ENCODE assay signal across 9 mouse cellular contexts in the genomic region with DNA sequence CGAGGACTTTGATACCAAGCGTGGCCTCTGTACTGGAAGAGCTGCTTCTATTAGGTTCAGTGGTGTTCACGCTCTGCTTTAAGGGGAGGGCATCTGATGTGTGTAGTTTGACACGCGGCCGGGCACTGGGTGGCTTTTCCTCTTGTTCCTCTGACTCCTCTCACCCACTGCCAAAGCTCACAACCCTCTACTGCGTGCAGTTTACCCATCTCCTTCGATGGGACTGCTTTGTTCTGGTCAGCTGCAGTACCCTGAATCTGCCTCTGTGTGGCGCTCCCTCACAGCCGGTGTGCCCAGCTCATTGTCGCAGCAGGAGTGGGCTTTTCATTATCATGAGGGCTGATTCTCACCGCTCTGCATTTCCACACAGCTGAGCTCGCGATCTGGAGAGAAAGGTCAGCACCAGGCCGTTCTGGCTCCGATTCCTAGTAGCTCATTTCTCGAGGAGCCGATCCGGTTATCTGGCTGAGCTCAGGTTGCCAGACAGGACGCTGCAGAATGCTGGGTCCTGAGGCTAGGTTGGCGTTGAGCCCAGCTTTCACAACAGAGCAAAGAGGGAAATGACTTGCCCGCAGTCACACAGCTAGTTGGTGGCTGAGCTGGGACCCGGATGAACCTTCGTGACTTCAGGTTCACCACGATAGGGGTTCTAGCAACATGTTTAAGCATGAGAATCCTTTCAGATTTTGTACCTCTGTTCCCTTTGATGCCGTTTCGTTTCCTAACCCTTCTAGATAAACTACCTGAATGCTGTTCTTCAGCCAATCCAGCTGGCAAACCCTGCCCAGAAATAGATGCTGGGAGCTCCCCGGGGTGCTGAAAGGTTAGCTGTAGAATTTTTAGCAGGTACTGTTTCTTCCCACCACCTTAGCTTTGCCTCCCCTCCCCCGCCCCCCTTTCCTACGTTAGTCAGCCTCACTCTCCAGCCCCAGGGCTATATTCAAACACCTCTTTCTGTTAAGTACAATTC. TPM values are rescaled to one million over a fixed set of nuclear protein-coding genes. Genes with fewer than 3 reads are reported as not detected.
A peak's percentile ranks its signal among the peaks of the same experiment; 100 is the strongest.
DNase-seq lines count a peak whose midpoint lies in the region; ATAC-seq and TF ChIP-seq lines count a peak whose summit lies in the region.
"Had no signal": no experiment of that assay in that cellular context is flagged by ENCODE, and none has a peak within 500 bp of the region (broad histone marks: within the 10 kb centered on the region; RNA-seq: fewer than 3 reads in every experiment).

No protein-coding gene starts in this region.

- peak; percentile 59 for DNase-seq in NIH3T3 (ENCODE audit: low read depth)
- DNase-seq in cerebellum, adult 9-10 months: peak; percentile 95
- peak; percentile 83 to 86 for DNase-seq in layer of hippocampus, postnatal 10 days (ENCODE audit: low spot score in 2 of 2)
- peak; percentile 87 for DNase-seq in lung, postnatal 0 days (ENCODE audit: low spot score)
- peak; percentile 74 for DNase-seq in ovary, postnatal 36 days (ENCODE audit: low spot score)
- DNase-seq in thymus, postnatal 25 days: peak; percentile 80

- no peak overlapping the region for H3K4me3 ChIP-seq in hindbrain, embryonic 12.5 days
- H3K4me3 ChIP-seq in lung, postnatal 0 days (ENCODE audit: low read depth, low read length): 0 out of 2 replicates have a peak overlapping the region, but pooled peaks have one; percentile 8

- H3K27ac ChIP-seq in hindbrain, embryonic 12.5 days: peak overlapping the region; percentile 58
- no peak overlapping the region for H3K27ac ChIP-seq in lung, postnatal 0 days (ENCODE audit: low read length)
- H3K27ac ChIP-seq: macrophage had no signal

- WGBS in hindbrain, embryonic 12.5 days: 16% methylated on average over 30 of the region's 30 CpGs
- 12% methylated on average over 30 of the region's 30 CpGs for WGBS in lung, postnatal 0 days

- H3K36me3 ChIP-seq in hindbrain, embryonic 12.5 days: peaks cover 38% of the 10 kb centered on the region
- peaks cover 16% of the 10 kb centered on the region for H3K36me3 ChIP-seq in lung, postnatal 0 days (ENCODE audit: insufficient read depth, low read length)

- TF ChIP-seq EP300 in lung, postnatal 0 days (IDR thresholded peaks at IDR 0.05): no peak

- ATAC-seq in frontal cortex, adult (ENCODE audit: low TSS enrichment): peak; percentile 77
- peak; percentile 81 for ATAC-seq in hindbrain, embryonic 12.5 days (ENCODE audit: low FRiP score)
- peak; percentile 71 for ATAC-seq in lung, postnatal 0 days

- H3K27me3 ChIP-seq in hindbrain, embryonic 12.5 days: no peaks in the 10 kb centered on the region
- H3K27me3 ChIP-seq in lung, postnatal 0 days (replicated peaks; ENCODE audit: insufficient read depth, low read length): no peaks in the 10 kb centered on the region

- TF ChIP-seq CTCF in lung, postnatal 0 days (IDR thresholded peaks at IDR 0.05): peak; percentile 99

- H3K9ac ChIP-seq in hindbrain, embryonic 12.5 days: no peak overlapping the region; the same call in 1 of the 2 replicates
- no peak overlapping the region for H3K9ac ChIP-seq in lung, postnatal 0 days (replicated peaks; ENCODE audit: low read depth)

- peak overlapping the region; percentile 29 for H3K4me2 ChIP-seq in hindbrain, embryonic 12.5 days (replicated peaks)
- H3K4me2 ChIP-seq in lung, postnatal 0 days (replicated peaks; ENCODE audit: low read depth, low read length): peak overlapping the region; percentile 46

- peaks cover 13% of the 10 kb centered on the region; the same call in 1 of the 2 replicates for H3K4me1 ChIP-seq in hindbrain, embryonic 12.5 days
- peaks cover 5% of the 10 kb centered on the region; the same call in 1 of the 2 replicates for H3K4me1 ChIP-seq in lung, postnatal 0 days (ENCODE audit: insufficient read depth, low read depth, low read length)

- no peaks in the 10 kb centered on the region for H3K9me3 ChIP-seq in hindbrain, embryonic 12.5 days (replicated peaks)
- no peaks in the 10 kb centered on the region for H3K9me3 ChIP-seq in lung, postnatal 0 days (ENCODE audit: low read length)

RNA-seq across cellular contexts. Expression of gene Cbln3, which starts 10.2 kb away (rescaled TPM):
- 0.05 and 0.35 TPM in 2 replicates for polyA plus RNA-seq in hindbrain, embryonic 12.5 days (2016; fragmentation: Nextera tagmentation; extraction: Ambion mirVana)
- 1 to 10 TPM in 1 of 2 experiments, under 1 TPM in 1; 0.62 to 1.0 TPM for total RNA-seq in layer of hippocampus, postnatal 10 days (2021)
- 0.26 and 0.44 TPM in 2 replicates for polyA plus RNA-seq in lung, postnatal 0 days (2015; fragmentation: Nextera tagmentation; extraction: Ambion mirVana)
- polyA plus RNA-seq: macrophage had no signal

RNA-seq across cellular contexts. Expression of gene Khnyn, which starts 10.7 kb away (rescaled TPM):
- polyA plus RNA-seq in hindbrain, embryonic 12.5 days (2016; fragmentation: Nextera tagmentation; extraction: Ambion mirVana): 22.4 and 23.5 TPM in 2 replicates
- 10 to 100 TPM; 11.8 to 13.4 TPM for total RNA-seq in layer of hippocampus, postnatal 10 days (2021)
- 10.1 and 11.7 TPM in 2 replicates for polyA plus RNA-seq in lung, postnatal 0 days (2015; fragmentation: Nextera tagmentation; extraction: Ambion mirVana)

RNA-seq across cellular contexts. Expression of gene Nynrin, which starts 20.2 kb away (rescaled TPM):
- polyA plus RNA-seq in hindbrain, embryonic 12.5 days (2016; fragmentation: Nextera tagmentation; extraction: Ambion mirVana): 30.4 and 35.8 TPM in 2 replicates
- 10 to 100 TPM; 17.0 to 17.3 TPM for total RNA-seq in layer of hippocampus, postnatal 10 days (2021)
- polyA plus RNA-seq in lung, postnatal 0 days (2015; fragmentation: Nextera tagmentation; extraction: Ambion mirVana): 4.2 and 4.7 TPM in 2 replicates

RNA-seq across cellular contexts. Expression of gene Sdr39u1, which starts 26.1 kb away (rescaled TPM):
- polyA plus RNA-seq in hindbrain, embryonic 12.5 days (2016; fragmentation: Nextera tagmentation; extraction: Ambion mirVana): 63.5 and 68.3 TPM in 2 replicates
- total RNA-seq in layer of hippocampus, postnatal 10 days (2021): 10 to 100 TPM; 80.5 to 87.8 TPM
- 43.0 and 46.3 TPM in 2 replicates for polyA plus RNA-seq in lung, postnatal 0 days (2015; fragmentation: Nextera tagmentation; extraction: Ambion mirVana)

RNA-seq across cellular contexts. Expression of gene Nfatc4, which starts 51.1 kb away (rescaled TPM):
- polyA plus RNA-seq in hindbrain, embryonic 12.5 days (2016; fragmentation: Nextera tagmentation; extraction: Ambion mirVana): 42.4 and 45.2 TPM in 2 replicates
- total RNA-seq in layer of hippocampus, postnatal 10 days (2021): 1 to 10 TPM; 3.9 to 5.8 TPM
- polyA plus RNA-seq in lung, postnatal 0 days (2015; fragmentation: Nextera tagmentation; extraction: Ambion mirVana): 17.1 and 18.1 TPM in 2 replicates
- polyA plus RNA-seq: macrophage had no signal
